Mouse (Mus musculus): ENCODE measurements around the gene Ggta1.
"Not testable (repeated sequence)": the region's sequence is repeated elsewhere in the genome, so short reads cannot be mapped to it uniquely, and the experiment has no call there.

Gene Ggta1

GRCm38 (mm10) chr2:35460378-35460880, 2.6 kb downstream of the Ggta1 start:
- no peak for DNase-seq (ENCODE audit: low spot score)

GRCm38 (mm10) chr2:35459316-35459715, 3.7 kb downstream of the Ggta1 start:
- DNase-seq (ENCODE audit: low spot score), result no peak

DNA sequence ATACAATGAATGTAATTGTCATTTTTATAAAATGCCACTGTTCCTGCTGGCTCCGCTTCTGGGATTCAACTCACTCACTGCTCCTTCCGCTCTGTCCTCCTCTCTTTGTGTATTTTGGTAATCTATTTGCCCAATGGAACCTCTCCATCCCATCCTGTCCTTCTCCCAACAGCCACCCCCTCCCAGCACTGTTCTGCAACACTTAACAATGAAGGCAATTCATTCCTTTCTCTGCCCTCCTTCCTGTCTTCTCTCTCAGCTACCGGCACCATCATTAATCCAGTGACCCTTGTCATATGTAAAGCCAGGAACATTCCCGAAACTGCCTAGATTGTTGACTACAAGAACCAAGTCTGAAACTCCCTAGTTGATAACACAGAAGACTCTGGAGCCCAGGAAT, 4.6 kb downstream of the Ggta1 start:
- no peak for DNase-seq (ENCODE audit: low spot score)

- no peak for DNase-seq (ENCODE audit: low spot score)
These were observed 9.3 kb downstream of the Ggta1 start for GRCm38 (mm10) chr2:35453736-35454135.

GRCm38 (mm10) chr2:35452695-35453094, 10.3 kb downstream of the Ggta1 start:
- DNase-seq (ENCODE audit: low spot score), result not testable (repeated sequence)

- DNase-seq (ENCODE audit: low spot score), result no peak
These were observed 11.5 kb downstream of the Ggta1 start for GRCm38 (mm10) chr2:35451484-35452050.

DNA sequence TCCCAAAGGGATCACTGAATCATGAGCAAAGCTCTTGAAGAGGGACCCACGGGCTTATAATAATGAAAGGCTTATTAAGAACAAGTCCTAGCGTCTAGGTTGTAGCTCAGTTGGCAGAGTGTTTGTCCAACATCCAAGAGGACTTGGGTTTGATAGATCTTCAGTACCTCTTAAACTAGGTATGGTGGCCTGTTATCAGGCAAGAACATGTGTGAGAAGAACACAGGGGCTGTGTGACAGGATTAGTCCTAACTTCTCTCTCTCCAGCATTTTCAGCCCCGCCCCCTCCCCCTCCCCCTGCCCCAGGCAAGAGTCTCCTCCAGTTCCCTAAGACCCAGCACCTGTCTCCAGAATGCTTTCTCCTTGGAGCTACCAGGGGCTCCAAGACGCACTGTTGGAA, 12.2 kb downstream of the Ggta1 start:
- DNase-seq (ENCODE audit: low spot score), result no peak

- DNase-seq (ENCODE audit: low spot score), result no peak
These were observed 13.1 kb downstream of the Ggta1 start for GRCm38 (mm10) chr2:35449687-35450622.

- DNase-seq (ENCODE audit: low spot score), result no peak
These were observed 13.9 kb downstream of the Ggta1 start for GRCm38 (mm10) chr2:35448914-35449670.

DNA sequence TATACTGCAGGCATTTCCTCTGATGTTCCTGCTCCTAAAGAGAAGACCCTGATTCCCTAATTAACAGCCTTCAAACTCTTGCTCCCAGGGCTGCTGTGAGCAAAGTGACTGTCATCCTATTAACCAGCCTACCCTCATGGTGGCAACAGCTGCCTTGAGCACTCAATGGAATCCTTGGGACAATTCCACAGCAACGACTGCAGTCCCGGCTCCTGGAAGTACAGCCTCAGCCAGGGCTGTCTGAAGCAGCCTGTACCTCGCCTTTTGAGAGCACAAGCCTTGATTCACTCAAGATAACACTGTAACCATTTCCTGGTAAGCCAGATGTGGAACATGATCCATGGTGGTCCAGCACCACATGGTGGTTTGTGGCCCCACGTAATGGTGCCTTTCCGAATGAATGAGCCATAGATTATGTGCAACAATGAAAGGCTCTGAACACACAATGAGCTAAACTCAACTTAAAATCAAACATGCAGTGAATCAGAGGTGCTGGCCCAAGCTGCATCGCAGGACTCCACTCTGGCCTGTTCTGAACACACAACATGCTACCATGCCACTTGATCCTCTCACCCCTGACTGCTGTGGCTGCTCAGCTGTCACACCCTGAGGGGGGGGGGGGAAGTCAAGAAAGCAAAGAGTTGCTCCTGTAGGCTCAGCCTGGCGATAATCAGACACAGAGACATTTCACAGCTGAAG, 14.7 kb downstream of the Ggta1 start:
- DNase-seq (ENCODE audit: low spot score), result no peak

DNA sequence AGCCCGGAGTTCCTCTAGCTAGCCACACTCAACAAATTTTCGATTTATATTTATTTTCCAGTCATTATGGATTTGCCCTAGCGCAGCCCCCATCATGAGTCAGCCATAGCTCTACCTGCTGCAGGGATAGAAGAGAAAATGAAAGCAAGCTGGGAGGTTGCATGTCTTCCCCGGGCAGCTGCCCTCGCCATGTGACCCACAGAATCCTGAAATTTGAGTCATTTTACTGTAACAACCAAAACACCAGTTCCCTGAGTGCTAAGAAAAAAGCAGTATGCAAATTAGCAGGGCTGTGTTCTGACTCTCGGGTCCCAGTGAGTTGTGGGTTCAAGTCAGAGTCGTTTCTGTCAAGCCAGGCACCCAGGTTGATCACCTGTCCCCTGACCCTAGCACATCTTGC, 15.6 kb downstream of the Ggta1 start:
- DNase-seq (ENCODE audit: low spot score), result no peak

- DNase-seq (ENCODE audit: low spot score), result no peak
These were observed 16.2 kb downstream of the Ggta1 start for GRCm38 (mm10) chr2:35446798-35447197.

GRCm38 (mm10) chr2:35446300-35446699, 16.7 kb downstream of the Ggta1 start:
- no peak for DNase-seq (ENCODE audit: low spot score)

DNA sequence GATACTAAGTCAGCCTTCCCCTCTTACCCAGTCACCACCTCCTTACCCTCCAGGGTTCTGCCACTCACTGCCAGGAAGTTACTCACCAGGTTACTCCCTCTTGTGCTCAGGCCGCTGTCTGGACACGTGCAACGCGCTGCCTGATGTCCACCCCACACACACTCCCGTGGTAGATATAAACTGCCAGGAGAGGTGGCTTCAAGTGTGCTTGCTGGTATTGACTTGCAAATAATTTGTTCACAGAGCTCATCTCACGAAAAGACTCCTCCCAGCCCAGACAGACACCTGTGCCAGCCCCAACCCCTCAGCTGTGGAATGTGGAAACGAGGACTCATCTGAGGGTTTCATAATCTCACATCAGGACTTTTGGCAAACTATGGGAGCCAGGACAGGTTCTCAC, 17.4 kb downstream of the Ggta1 start:
- no peak for DNase-seq (ENCODE audit: low spot score)

DNA sequence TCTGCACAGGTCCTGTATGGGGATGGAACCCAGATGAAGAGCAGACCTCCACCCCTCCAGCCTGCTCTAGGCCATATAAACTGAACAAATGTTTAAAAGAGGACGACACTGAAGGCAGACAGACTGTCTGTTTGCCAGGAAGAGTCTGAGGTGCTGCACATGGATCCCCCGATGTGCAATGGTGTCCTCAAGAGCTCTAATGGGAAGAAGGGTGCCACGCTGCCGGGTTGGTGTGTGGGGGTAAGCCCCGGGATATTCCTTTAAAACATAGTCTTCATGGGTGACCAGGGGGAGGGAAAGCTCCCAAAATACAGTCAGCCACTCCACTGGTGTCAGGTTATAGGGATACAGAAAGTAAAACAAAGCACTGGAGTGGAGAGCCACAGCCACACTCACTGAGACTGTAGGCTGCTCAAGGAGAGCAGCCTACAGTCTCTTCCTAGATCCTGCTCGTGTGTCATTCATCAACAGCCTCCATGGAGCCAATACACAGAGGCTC, 18.2 kb downstream of the Ggta1 start:
- DNase-seq (ENCODE audit: low spot score), result no peak

GRCm38 (mm10) chr2:35443981-35444763, 18.9 kb downstream of the Ggta1 start:
- DNase-seq (ENCODE audit: low spot score), result no peak

DNA sequence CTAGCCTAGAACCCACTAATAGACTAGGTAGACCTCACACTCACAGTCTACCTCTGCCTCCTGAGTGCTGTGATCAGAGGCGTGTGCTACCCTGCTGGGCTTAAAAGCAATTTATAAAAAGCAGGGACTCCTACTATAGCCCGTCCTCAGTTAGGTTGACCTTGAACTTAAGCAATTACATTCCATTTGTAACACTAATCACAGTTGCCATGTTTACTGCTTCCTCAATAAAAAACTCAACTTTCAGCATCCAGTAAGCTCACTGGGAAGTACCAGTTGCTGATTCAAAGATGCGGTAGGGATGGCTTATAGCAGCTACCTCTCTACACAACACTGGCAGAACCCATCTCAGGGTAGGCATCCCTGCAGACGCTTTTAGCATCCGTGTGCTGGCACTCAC, 19.7 kb downstream of the Ggta1 start:
- DNase-seq (ENCODE audit: low spot score), result no peak

DNA sequence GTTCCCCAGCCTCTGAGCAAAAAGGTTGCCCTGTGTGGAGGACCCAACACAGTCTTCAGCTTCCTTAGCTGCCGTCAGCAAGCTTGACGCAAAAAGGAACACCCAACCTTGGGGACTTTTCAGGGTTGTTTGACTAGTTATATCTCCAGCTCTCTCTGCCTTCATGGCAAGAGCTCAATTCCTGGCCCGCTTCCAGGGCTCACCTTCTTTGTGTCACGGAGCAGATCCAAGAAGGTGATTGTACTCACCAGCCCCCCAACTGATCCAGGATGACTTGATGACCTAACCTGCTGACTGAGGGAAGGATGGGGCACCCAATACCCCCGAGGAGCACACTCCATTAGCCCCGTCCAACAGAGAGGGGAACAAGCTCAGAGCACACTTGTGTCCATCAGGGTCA, 21.0 kb downstream of the Ggta1 start:
- no peak for DNase-seq (ENCODE audit: low spot score)

- no peak for DNase-seq (ENCODE audit: low spot score)
These were observed 21.6 kb downstream of the Ggta1 start for GRCm38 (mm10) chr2:35441419-35441818.

GRCm38 (mm10) chr2:35440480-35440879, 22.6 kb downstream of the Ggta1 start:
- no peak for DNase-seq (ENCODE audit: low spot score)

GRCm38 (mm10) chr2:35437796-35438195, 25.2 kb downstream of the Ggta1 start:
- DNase-seq (ENCODE audit: low spot score), result no peak
